Mouse (Mus musculus) lung, postnatal 10 days (tissue): ENCODE measurements around the gene Trabd2b.

Experiments
- DNase-seq: peaks from one replicate; pipeline ENCODE4 v3.0.0; 2021

Trabd2b gene

GRCm38 (mm10) chr4:114499650-114500049 lies 93.1 kb downstream of the Trabd2b start:
- DNase-seq, result no peak

- DNase-seq, result no peak
Observed at GRCm38 (mm10) chr4:114500317-114500716, 93.8 kb downstream of the Trabd2b start.

DNA sequence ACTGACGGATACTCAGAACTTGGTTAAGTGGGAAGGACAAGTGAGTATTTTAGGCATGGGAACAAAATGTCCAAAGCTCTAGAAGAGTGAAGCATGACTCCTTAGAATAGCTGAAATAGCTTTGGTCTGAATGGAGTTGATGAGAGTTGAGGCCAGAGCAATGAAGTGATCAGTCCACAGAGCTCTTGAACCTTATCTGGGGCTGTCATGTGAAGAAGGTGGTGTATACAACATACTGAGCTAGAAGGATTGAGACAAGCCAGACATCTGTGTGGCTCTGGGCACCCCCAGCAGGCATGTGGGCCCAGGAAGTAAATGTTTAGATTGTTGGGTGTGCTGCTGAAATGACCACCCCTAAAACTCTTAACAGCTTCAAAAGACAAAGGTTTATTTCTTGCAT lies 94.5 kb downstream of the Trabd2b start:
- no peak for DNase-seq

DNA sequence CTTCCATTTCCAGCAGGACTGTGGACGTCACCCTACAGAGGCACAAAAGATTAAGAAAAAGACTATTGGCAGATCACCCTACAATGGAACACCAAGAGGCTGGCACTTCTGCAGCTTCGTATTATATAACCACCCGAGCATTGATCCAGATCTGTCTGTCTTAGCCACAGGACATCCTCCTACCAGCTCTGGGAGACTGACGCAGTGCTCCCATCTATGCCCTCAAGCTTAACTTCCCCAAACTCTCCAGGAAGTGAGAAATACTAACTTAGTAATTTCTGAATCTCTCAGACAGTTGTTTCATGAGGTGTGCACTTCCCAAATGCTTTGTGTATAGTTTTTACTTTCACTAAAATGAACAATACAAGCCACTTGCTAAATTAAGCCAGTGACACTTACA lies 95.1 kb downstream of the Trabd2b start:
- no peak for DNase-seq

DNA sequence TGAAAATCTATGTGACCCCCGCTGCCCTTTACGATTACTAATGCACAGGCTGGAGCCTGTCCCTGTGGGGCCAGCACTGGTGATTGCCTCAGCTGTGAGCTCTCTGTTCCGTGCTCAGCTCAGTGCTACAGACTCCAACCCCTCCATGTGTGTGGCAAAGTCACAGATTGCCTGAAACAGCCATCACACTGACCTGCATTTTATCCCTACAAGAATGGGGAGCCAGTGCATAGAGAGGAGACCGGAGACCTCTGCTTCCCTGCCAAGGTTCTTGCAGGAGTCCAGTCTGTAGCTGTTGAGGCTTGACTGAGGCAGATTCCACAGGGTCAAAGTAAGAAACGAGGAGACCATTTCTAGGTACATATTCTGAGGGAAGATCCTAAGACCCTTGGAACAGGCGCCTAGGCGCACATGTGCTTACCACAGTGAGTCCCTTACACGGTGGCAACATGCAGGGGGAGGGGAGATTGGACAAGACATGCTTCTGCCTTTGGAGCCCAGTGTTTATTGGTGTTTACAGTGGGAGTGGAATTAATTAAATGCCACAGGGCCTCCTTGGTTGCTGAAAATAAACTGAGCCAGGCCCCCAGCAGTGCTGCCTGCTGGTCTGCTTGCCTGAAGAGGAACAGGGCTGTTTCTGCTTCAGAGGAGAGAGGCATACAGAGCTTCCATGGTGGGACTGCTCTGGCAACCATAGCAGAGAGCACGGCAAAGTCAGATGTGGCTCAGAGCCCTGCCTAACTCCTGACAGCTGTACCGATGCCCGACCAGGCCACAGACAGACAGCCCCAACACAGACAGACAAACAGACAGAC lies 97.9 kb downstream of the Trabd2b start:
- DNase-seq, result no peak

DNA sequence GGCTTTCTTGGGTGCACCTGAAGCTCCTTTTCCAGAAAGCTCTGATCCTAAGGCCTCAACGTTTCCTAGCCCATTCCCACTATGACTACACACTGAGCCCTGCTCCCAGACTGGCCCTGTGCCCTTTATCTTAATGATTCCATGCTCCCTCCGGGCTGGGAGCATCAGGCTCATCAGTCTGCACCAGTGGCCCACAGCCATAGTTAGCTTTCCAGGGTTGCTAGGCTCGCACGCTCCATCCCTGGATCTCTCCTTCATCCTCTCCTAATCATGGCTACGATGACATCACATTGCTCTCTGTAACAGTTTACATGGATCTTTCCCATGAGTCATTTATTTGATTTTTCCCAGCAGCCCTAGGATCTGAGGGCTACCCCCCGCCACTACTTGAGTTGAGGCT lies 103.1 kb downstream of the Trabd2b start:
- peak; percentile 43 for DNase-seq

DNA sequence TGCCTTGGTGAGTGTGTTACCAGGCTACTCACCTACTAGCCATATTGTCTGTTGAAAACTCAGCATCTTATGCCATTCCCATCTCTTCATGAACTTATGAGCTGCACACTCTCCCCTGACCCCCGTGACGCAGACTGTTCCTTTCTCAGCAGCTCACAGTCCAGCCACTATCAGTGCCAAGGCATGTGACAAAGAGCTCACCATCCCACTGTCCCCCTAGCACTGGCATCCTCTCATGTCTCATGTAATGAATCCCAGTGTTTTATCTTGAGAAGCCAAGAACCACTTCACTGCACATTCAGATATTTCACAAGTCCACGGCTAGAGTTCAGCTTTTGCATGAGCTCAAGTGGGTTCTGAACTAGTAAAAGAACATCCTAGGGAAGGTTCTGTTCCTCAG lies 105.1 kb downstream of the Trabd2b start:
- DNase-seq, result peak; percentile 25

DNA sequence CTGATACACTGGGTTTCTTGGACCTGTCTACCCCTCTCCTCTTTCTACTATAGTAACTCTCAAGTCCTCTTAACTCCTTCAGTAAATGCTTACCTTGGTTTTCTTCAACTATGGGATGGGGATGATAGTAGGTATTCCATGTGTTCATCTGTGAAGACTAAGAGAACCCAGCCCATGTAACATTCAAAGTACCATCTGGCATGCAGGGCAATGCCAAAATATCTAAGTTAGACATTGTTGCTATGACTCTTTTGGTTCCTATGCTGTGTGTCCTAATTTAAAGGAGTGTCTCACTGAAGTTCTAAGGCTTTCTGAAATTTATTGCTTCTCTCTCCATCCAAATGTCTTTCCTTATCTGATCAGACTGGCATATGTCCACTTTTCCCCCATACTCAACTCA lies 106.6 kb downstream of the Trabd2b start:
- no peak for DNase-seq

GRCm38 (mm10) chr4:114515330-114515771 lies 108.8 kb downstream of the Trabd2b start:
- peak; percentile 9 for DNase-seq

DNA sequence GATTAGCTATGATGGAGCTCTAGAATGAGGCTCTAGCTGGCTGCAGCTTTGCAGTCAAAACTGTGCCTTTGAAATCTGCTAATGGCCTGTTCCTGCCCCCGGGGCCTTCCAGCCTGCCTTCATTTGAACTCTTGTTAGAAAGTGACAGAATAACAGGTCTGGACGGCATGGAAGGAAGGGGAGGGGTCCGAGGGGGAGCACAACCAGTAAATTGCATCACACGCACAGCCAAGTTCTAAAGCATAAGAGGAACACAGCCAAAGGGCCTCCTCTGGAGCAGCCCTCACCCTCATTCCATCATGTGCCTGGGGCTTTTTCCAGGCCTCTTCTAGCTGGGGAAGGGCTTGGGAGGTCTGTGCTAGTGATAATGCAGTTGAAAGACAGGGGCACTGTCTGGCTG lies 110.1 kb downstream of the Trabd2b start:
- peak; percentile 44 for DNase-seq

DNA sequence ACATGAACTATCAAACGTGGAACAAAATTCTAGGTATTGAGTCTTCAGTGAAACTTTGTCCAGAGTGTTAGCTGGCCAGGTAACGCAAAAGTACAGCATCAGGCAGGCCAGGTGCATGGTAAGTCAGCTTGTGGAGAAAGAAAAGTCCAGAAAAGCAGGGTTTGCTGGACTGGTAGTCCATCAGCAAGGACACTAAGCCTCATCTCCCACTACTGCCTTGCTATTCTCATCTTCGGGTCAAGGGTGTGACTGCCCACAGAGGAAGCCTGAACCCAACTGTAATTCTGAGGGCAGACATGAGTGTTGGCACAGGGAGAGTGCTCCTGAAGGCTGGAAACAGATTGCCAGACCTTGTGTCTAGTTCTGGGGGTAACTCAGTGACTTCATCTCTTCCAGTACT lies 111.5 kb downstream of the Trabd2b start:
- no peak for DNase-seq

- DNase-seq, result no peak
Observed at GRCm38 (mm10) chr4:114518571-114518970, 112.0 kb downstream of the Trabd2b start.

- no peak for DNase-seq
Observed at GRCm38 (mm10) chr4:114519321-114519720, 112.8 kb downstream of the Trabd2b start.

GRCm38 (mm10) chr4:114519966-114520365 lies 113.4 kb downstream of the Trabd2b start:
- no peak for DNase-seq

DNA sequence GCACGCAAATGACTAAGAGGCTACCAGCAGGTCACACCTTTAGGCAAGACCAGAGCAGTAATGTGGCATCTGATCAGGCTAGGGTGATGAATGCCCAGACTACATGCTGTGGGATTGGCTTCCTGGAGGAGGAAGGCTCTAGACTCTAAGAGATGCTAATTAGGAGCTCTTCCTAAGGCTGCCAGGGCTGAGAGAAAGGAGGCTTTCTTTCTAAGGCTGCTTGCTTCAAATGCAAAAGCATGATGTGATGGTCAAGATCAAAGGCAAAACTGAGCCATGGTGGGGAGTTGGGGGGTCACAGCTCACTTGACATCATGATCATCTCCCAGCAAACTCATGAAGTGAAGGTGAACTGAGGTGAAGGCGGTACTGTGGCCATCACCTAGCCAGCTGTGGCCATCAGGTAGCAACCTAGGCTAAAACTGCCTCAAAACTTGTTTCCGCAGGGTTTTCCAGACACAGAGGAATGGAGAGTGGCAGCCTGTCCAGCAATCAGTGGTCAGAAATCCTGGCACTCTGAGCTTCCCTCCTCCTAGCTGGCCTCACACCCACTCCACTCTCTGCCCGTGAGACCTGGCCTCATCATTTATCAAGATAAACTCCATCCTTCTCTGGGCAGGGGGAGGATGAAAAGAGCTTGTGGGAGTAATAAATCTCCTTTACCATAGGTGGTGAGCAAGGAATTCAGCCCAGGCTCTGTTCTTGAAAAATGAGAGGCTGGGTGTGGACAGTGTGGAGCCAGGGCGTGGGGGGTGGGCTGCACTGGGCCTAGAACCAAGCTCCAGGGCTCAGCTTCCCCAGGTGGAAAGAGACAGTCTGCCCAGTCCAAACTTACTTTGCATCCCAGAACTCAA lies 117.0 kb downstream of the Trabd2b start:
- DNase-seq, result no peak

DNA sequence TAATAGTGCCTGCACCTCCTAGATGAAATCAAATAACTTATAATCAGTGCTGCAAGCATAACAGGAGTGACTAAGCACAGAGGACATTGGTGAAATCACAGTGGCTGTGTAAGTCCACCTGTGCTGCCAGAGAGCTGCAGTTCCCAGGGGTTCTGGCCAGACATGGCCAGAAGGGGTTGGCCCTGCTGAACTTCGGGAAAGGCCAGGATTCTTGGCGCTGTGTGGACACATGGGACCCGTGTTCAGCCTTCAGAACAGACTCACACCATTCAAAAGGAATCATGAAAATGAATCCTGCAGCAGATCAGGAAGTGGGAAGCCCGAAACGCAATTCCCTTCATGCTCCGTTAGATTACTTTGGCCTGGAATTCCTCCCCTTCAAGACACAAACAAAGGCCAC lies 125.1 kb downstream of the Trabd2b start:
- DNase-seq, result no peak

GRCm38 (mm10) chr4:114533894-114534754 lies 127.6 kb downstream of the Trabd2b start:
- DNase-seq, result peak; percentile 69

DNA sequence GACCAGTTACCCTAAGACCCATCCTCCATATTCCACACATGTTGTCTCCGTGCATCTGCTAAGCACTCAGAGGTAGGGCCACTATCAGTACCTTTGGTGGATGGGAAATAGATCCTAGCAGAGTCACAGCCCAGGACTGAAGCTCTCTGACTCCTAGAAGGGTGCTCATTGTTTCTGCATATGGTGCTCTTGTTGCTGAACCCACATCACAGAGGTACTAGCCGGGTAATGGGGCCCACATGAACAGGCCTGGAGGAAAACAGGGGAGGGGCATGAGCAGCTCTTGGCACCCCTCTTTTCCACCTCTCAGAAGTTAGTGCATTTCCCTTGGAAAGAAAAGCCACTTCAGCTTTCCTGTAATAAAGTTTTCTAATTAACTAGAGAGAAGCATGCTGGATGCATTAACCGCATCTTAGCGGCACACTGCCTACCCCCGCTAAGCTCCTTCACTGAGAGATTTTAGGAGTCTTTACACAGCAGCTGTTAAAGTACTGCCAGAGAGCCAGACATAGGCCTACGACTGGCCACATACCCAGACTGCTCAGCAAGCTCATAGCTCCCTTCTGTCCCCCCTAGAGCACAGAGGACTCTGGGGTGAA lies 131.0 kb downstream of the Trabd2b start:
- no peak for DNase-seq

DNA sequence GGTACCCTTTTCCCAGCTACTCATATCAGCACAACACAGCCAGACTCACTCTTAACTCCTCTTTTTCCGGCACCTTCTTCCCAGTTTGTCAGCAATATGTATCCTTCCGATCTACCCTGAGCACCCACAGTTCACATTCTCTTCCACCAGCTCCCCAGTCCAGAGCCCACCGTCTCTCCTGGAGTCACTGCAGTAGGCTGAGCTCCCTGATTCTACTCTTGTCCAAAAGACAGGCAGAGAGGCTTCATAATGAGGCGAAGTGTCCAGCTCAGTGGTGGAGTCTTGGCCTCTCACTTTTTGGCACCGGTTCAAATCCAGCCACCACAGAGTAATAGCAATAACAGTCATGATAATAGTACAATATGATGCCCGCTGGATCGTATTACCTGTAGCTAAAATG lies 133.5 kb downstream of the Trabd2b start:
- no peak for DNase-seq

GRCm38 (mm10) chr4:114541221-114541620 lies 134.7 kb downstream of the Trabd2b start:
- no peak for DNase-seq

DNA sequence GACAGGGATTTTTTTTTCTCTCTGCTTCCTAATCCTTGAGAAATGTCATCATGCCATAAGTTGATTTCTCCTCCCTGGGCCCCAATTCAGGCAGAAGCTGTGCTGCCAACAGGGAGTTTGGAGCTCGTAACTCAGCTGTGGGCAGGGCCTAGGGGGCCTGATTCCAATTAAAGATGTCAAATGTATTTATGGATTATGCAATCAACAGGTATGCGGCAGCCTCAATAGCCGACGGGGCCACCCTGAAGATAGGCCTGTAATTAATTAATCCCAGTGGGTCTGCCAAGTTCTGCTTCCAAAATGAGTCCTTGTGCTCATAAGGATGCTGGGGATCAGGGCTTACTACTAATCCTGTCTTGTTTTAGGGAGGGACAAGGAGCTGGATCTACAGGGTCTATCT lies 135.6 kb downstream of the Trabd2b start:
- DNase-seq, result no peak

DNA sequence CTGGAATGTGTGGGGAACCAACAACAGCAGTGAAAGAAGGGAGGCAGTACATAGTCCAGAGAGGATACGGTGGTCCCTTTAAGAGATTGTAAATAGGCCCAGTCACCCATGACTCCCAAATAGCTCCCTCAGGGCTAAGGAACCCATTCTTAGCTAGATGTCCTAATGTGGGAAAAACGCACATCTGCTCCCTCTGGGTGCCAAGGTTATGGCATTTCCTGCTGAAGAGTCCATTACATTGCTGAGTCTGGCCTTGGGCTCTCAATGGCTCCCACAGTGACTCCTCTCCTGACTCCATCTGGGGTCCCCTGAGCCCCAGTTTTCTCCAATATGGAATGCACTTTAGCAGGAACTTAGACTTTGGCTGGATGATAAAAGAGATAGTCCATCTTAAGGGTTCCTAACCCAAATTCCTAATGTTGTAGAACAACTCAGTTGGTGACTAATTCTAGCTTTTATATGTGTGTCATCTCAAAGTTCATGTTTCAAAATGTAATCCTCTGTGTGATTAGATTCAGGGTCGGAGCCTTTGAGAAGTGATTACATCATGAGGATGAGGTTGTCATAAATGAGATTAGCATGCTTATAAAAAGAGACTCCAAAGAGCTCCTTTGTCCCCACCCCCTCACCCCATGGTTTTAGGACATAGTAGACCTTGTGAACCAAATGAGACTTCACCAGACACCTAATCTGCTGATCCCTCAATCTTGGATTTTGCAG lies 139.1 kb downstream of the Trabd2b start:
- peak; percentile 14 for DNase-seq
